Mouse (Mus musculus) NIH3T3 (cell line): ENCODE data around the gene Tomm40l.

Source experiments
- DNase-seq: peaks from one replicate; pipeline ENCODE4 v3.0.0-alpha.2; 2012; ENCODE audit warnings: low read depth

Tomm40l gene

DNA sequence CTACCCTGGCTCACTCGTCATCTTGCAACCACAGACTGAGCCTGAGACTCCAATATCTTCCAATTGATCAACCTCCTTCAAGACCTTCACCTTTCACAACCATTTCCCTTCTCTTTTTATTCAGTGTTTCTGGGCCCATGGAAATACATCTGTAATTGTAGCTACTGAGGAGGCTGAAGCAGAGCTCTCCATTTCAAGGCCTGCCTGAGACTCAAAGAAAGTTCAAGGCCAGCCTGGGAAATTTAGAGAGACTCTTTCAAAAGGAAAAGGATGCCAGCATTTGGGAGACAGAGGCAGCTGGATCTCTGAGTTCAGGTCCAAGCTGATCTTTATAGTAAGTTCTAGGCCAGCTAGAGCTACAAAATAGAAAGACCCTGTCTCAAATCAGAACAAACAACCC is 5.6 kb upstream of the Tomm40l start:
- DNase-seq, result no peak

DNA sequence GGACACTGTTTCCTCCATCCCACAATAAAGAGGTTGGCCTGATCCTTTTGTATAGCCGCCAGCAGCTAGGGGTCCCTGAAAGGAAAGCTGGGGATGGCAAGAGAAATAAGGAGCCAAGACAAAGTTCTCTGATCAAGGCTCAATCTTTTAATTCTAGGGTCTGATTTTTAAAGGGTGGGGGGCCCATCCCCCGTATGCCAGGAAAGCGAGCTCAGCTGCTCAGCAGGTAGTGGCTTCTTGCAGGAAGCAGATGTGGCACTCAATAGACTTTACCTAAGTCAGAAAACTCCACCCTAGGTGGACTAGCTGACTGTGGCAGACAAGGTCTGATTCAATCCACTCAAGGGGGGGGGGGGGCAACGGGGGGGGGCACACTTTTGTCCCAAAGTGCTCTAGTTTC is 4.5 kb upstream of the Tomm40l start:
- no peak for DNase-seq

DNA sequence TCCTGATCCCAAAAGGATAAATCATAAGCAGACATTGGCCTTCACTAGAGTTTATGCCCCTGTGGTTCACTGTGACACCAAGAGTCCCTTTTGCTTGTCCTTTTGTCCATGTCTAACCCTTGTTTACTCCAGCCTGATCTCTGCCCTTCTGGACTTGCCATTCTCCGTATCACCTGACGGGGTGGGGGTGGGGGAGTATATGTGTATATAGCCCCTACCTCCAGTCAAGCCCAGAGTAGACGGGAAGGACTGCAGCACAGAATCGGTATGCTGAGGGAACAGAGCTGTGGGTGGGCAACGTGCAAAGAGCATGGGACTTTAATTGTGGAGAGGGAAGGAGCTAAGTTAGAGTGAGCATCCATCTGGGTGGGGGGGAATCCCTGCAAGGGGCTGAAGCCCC is 2.5 kb upstream of the Tomm40l start, which contains the start of gene Apoa2:
TSS of gene Apoa2 (plus strand) at position 198 of the 400 bp plus-strand sequence.
- no peak for DNase-seq

DNA sequence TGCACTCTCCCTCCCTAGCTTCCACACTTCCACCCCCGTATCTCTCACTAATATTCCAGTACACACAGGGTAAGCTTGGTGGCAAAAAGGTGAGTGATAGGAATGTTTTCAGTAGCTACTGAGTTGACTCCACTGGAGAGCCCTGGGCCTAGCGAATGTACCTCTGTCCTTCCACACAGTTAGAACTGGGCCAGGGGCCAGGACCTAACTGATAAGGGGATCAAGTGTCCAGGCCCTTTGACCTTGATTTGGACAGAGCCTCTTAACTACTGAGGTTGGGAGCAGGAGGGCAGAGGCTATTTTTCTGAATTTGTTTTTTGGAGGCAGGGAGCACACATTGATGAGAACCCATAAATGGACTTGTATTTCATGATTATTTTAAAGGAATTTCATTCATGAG is 1.5 kb upstream of the Tomm40l start:
- DNase-seq, result no peak

DNA sequence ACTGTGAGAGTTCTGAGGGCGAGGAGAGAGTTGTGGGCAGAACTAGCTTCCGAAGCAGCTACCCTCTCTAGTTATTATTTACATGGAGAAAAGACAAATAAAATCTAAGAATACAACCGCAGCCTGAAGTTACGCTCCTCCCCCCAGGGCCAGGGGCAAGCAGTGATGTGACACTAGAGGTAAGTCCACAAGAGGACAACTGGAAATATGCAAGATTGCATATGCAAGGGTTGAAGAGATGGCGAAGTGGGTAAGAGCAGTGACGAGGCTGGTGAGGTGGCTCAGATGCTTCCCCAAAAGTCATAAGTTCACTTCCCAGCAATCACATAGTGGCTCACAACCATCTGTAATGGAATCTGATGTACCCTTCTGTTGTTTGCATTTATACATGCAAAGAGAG is 854 bp upstream of the Tomm40l start:
- DNase-seq, result no peak

DNA sequence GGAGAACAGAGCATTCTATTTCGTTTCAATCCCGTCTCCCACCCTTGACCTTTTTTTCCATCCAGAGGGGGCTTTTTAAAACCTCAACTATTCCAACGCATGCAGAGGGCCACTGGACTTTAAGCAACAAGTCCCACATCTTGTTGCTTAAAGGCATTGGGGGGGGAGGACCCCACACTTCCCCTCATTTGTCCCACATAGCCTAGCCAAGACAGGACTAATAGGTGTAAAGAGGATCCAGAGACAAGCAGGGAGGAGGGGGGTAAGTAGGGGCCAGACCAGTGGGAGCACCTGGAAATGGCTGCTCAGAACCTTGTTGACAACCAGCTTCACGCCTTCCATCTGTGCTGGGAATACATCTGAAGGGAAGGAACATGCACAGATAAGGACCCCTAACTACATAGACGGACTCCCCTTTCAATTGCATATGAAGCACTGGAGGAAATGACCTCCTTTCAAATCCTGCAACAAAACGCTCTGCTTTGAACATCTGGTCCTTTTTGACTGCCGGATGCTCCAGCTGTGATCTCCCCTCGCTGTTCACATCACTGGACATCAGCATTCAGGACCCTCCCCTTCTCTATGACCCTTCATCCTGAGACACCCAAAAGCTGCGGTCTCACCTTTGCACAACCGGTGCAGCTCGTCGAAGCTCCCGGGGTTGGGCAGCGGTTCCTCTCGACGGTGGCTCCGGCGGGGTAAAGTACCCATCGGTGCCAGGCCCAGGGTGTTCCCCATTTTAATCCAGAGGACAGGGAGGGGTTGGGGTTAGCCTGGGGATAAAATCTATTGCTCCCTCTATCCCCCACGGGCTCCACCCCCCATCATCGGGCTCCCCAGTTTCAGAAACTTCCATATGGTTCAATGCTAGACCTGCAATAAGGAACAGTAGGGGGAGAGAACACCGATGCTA is 777 bp downstream of the Tomm40l start:
- no peak for DNase-seq

DNA sequence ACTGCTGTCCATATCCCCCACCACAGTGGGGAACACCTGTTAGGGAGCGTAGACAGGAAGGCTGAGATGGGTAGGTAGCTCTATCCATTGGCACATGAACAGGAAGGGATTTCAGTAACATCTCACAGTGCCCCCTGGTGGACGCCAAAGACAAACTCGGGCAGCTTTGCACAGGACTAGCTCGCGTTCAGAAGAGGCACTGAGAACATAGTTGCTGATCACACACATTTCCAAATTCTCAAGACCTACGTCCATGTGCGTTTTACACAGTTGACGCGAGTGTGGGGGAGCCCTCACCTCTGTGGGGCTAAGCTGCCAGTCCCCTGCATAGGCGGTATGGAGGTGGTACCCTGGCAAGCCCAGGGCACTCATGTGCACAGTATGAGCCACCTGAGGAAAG is 1.4 kb downstream of the Tomm40l start:
- DNase-seq, result peak; percentile 95

DNA sequence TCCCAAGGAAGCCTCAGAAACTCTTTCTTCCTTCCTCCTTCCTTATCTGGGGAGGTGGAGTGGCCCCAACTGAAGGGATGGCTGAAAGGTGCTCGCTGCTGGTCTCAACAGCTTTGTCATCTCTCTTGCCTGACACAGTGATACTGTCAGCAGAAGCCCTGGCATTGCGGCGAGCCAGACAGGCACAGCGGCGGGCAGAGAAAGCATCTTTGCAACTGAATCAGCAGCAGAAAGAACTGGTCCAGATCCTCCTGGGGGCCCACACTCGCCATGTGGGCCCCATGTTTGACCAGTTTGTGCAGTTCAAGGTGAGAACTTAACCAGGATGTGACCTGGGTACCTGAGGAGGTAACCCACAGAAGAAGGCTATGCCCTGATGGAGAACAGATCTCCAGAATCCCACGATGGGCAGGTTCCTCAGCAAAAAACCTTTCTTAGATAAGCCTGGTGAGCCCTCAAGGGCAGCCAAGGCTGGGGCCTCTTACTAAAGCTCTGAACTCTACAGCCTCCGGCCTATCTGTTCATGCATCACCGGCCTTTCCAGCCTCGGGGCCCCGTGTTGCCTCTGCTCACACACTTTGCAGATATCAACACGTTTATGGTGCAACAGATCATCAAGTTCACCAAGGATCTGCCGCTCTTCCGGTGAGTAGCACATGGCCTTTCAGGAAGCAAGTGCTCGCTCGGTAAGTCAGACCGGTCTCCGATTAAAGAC is 5.9 kb downstream of the Tomm40l start:
- DNase-seq, result no peak

DNA sequence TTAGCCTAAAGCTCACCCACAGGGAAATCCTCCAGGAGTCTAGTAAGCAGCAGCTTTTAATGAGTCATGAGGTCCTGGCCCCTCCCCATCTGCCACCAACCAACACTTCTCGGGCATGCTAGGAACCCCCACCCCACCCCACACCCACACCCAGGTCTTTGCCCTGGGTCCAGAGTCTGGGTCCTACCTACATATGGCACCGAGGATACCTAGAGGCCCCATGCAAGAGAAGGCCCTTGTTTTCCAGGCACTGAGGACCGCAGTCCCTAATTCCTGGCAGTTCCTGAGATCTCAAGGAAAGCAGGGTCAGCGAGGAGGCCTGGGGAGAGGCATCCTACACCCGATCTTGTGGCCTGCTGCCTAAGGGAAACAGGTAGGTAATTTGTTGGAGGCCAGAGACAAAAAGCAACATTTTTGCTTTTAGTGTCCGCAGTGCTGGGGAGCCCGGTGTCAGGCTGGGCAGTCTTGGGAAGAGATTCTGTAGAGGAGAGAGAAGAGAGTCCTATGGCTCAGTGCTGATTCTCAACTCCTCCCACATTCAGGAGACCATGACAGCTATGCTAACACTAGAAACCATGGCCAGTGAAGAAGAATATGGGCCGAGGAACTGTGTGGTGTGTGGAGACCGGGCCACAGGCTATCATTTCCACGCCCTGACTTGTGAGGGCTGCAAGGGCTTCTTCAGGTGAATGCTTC is 8.4 kb downstream of the Tomm40l start, which contains the start of gene Nr1i3:
TSS of gene Nr1i3 (plus strand) at position 170 of the 696 bp plus-strand sequence.
- no peak for DNase-seq

DNA sequence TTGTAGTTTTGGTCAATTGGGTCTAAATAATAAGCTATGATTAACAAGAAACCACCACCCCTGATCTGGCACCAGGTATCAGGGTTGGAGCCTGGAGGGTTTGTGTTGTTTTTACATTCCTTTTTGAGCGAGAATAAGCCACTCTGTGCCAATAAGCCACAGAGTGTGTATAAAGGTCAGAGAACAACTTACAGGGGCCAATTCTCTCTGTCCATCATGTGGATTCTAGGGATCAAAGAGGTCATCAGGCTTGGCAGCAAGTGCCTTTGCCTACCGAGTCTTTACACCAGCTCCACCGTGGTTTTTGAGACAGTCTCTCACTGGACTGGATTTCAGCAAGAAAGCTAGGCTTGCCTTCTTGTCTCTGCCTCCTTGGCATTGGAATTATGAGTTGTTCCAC is 9.5 kb downstream of the Tomm40l start:
- DNase-seq, result no peak

DNA sequence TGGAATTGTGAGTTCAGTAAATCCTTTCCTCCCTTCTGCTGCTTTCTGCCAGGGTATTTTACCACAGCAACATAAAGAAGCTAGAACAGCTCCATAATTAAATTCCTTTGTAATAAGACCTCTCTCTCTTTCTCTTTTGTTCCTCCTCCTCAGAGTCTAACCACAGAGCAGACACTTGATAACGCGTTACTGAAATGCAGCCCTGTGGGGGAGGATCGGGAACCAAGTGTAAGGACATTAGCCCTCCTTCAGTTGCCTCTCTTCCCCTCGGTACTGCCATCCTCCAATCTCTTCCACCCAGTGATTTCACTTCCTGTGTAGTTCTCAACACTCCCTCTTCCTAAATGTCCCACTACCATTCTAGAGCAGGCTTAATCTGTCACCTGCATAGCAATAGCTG is 12.9 kb downstream of the Tomm40l start:
- no peak for DNase-seq

DNA sequence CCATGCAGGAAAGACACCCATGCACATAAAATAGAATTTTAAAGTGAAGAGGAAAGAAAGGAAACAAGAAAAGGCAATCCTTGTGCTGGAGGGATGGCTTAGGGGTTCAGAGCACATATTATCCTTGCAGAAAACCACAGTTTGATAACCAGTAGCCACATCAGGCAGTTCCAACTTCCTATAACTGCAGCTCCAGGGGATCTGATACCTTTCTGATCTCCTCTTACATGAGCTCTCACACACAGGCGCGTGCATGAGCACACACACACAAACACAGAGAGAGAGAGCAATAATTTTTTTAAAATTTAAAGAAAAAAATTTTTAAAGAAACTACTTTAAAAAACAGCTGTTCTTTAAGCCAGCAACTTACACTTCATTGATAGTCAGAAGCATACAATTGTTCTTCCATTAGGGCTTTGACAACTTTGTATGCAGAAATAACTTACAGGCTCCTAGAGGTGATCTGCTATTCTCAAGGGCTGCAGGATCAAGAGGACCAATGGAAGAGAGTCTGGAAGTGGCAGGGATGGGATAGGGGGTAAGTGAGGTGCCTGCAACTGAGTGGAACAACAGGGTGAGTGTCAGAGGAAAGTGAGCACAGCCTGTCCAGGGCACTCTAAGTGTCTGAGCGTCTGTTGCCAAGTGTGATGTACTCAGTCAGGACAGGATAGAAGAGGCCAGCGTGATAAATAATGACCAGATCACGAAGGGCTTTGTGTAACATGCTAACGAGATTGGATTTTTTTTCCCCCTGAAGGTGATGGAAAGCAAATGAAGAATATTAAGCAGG is 16.4 kb downstream of the Tomm40l start:
- DNase-seq, result no peak

DNA sequence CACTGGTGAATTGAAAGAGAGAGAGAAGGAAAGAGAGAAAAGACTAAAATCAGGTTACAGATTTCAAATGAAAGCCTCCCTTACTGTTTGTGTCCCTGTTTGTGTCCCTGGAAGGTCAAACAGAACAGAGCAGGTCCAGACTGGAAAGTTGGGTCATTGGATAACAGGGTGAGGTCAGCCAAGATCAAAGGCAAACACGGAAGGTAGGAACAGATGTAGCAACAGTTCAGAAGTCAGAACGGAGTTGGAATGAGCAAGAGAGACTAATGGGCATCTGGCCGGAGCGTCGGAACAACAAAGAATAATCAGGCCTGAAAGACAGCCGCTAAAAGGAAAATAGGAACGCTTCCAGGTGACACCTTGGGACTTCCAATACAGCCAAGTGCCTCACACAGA is 18.1 kb downstream of the Tomm40l start:
- DNase-seq, result no peak

DNA sequence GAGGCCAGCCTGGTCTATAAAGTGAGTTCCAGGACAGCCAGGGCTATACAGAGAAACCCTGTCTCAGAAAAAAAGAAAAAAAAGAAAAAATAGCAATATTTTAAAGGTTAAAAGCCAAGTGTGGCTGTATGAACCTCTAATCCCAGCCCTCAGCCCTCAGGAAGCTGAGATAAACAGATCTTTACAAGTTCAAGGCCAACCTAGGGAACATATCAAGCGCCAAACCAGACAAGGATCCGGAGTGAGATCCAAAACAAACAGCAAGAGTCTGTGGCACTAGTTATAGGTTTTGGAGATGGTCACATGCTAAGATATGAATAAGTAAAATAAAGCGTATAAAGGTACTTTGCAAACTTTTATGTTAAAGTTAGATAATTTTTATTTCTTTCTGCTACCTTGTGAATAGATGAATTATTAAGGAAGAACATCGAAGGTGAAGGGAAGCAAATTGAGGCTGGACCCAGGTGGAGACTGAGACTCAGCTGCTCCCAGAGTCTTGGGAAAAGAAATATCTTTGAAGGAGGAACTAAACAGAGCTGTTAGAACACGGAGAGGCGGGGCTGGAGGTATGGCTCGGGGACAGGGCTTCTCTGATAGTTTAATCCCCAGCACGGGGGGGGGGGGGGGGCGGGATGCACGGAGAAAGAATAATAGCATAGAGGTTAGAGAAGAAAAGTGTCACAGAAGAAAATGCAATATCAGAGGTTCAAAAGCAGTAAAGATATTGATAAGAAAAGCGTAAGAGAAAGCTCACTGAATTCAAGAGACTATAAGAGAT is 18.7 kb downstream of the Tomm40l start:
- no peak for DNase-seq

DNA sequence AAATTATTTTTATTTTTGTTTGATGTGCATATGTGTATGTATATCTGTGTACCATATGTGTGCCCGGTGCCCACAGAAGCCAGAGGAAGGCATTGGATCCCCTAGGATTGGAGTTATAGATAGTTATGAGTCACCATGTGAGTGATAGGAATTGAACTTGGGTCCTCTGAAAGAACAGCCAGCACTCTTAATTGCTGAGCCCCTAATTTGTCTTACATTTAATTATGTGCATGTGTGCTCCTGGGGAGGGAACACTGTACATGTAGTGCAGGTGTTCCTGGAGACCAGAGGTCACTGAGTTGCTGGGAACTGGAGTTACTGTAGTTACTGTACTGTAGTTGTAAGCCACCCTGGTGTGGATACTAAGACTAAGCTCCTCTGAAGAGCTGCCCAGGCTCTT is 21.5 kb downstream of the Tomm40l start:
- no peak for DNase-seq

DNA sequence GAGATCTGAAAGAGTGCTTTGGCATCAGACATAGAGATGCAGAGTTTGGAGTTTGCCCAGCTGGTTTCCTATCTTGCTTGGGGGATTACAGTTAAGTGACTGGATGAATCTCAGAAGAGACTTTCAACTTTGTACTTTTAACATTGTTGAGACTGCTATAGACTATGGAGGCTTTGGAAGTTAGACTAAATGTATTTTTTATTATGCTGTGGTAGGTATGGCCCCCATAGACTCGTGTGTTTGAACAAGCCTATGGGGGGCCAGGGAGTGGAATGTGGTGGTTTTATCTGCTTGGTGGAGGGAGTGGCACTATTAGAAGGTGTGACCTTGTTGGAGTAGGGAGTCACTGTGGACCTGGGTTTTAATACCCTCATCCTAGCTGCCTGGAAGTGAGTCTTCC is 22.8 kb downstream of the Tomm40l start:
- no peak for DNase-seq

DNA sequence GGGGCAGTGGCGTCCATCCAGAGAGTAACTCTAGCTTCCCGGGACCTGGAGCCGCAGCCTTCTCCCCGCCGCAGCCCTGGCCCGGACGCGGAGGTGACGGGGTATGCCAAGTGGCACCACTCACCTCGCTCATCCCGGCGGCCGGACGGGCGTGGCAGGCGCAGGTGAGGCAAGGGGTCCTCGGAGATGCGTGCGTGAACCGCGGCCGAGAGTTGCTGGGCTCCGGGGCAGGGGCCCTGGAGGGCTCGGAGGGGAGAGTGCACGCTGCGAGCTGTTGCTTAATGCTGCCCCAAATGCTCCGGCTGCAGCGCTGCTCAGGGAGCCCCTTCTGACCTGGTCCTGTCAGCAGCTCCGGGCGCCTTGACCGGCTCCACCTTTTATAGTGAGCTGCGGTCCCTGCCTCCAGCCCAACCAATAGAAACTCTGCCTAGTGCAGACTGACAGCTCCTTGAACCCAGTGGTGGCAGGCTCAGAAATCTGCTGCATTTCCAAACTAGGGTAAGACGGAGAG is 26.4 kb downstream of the Tomm40l start, which contains the start of gene Pcp4l1:
TSS of gene Pcp4l1 (minus strand) at position 382 of the 511 bp plus-strand sequence.
- no peak for DNase-seq

DNA sequence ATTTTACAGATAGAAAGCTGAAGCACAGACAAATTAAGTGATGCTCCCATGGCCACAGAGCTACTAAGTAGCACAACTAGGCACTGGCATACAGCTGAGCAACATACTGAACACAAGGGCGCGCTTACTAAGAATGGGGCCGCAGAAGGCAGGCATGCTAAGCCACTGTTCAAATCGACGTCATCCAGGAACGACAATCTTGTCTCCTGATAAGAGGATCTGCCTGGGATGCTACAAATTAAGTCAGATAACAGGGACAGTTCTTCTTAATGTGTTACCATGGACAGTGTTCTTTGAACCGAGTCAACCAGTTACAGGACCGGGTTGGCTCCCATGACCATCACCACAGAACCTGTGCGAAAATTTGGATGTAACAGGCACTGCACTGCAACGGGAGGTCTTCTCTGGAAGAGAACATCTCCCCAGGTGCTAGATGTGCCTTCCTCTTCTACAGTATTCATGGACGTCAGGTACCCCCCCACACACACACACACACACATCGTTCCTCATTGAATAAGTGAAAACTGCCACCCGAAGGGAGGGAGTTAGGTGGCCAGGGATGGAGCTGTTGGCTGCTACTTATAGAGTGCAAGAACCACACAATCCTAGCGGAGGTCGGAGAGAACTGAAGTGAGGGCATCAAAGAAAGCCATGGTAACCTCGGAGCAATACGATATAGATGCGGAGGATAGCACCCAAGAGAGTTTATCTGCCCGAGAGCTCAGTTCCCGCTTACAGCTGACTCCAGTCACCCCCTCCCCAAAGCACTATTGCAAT is 27.1 kb downstream of the Tomm40l start:
- no peak for DNase-seq

DNA sequence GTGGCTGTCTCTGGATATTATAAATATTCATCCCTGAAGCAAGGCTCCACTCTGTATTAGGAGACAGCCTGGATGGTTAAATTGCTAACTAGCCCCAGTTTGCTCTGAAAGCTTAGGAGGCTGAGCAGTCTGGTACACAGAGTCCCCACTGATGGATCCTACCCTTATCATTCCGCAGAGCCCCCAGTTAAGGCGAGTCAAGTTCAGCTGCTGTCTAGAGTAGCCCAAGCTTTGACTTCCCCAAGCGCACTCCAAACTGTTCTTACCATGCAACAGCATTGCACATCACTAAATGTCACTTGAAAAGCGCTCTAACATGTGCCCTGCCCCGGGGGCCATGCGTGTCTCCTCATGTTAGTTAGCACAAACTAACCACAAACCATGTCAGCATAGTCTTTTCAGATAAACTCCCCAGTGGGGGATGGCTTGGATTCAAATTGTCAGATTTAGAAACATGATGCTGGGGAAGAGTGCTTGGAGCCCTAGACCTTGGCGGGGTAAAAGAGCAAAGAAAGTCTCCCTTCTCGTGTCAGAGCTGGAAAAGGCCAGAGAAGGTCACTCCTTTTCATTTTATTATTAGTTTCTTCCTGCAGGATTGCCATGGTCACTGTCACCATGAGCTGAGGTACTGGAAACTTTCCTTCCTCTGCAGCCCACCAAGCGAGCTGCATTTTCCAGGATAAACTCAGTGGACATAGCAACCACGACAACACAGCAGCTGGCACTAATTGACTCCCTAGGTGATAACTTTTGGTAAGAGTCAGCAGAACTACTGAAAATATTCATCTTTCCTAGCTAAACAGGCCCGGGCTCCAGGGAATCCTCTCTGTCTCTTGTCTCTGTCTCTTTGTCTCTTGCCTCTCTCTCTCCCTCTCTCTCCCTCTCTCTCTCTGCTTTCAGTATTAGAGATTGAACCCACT is 28.1 kb downstream of the Tomm40l start:
- DNase-seq, result no peak
